Mouse (Mus musculus) urinary bladder, postnatal 4 days (tissue): Measurements from ENCODE around the gene Phldb3.
A peak's percentile ranks its signal among the peaks of the same experiment; 100 is the strongest.

Source experiments
- DNase-seq, 2 experiments: peaks; one replicate each; pipeline ENCODE4 v3.0.0; 2021 to 2022; ENCODE audit warnings: low spot score in 2 of 2

Phldb3 gene

GRCm38 (mm10) chr7:24630116-24630880 lies 19.7 kb downstream of the Phldb3 start:
- DNase-seq = no peak

GRCm38 (mm10) chr7:24636264-24636663 lies 25.7 kb downstream of the Phldb3 start, which contains the start of gene Lypd3:
TSS of gene Lypd3 (plus strand) at chr7:24636550.
- DNase-seq = no peak

GRCm38 (mm10) chr7:24637046-24637445 lies 26.5 kb downstream of the Phldb3 start:
- peak in 1 of 2 experiments; percentile 58 for DNase-seq

- no peak for DNase-seq
Measured at GRCm38 (mm10) chr7:24638026-24638856, 27.7 kb downstream of the Phldb3 start.

- DNase-seq = no peak
Measured at GRCm38 (mm10) chr7:24640450-24640849, 29.9 kb downstream of the Phldb3 start.

GRCm38 (mm10) chr7:24642491-24642890 lies 31.9 kb downstream of the Phldb3 start:
- DNase-seq = no peak

GRCm38 (mm10) chr7:24644492-24644891 lies 33.9 kb downstream of the Phldb3 start:
- DNase-seq = no peak

GRCm38 (mm10) chr7:24644996-24645395 lies 34.4 kb downstream of the Phldb3 start:
- no peak for DNase-seq

- DNase-seq = no peak
Measured at GRCm38 (mm10) chr7:24646486-24646885, 35.9 kb downstream of the Phldb3 start.

- DNase-seq = peak in 1 of 2 experiments; percentile 36
Measured at GRCm38 (mm10) chr7:24653681-24654080, 43.1 kb downstream of the Phldb3 start.

- DNase-seq = no peak
Measured at GRCm38 (mm10) chr7:24659737-24660357, 49.3 kb downstream of the Phldb3 start.

- DNase-seq = no peak
Measured at GRCm38 (mm10) chr7:24661118-24661904, 50.7 kb downstream of the Phldb3 start.

GRCm38 (mm10) chr7:24662575-24662974 lies 52.0 kb downstream of the Phldb3 start:
- peak in 1 of 2 experiments; percentile 73 for DNase-seq

GRCm38 (mm10) chr7:24664301-24664700 lies 53.7 kb downstream of the Phldb3 start:
- no peak for DNase-seq

- no peak for DNase-seq
Measured at GRCm38 (mm10) chr7:24664959-24665358, 54.4 kb downstream of the Phldb3 start.

GRCm38 (mm10) chr7:24671944-24672439 lies 61.4 kb downstream of the Phldb3 start:
- no peak for DNase-seq

- no peak for DNase-seq
Measured at GRCm38 (mm10) chr7:24676575-24676974, 66.0 kb downstream of the Phldb3 start, which contains the start of gene Tex101. TSS of gene Tex101 (minus strand) at chr7:24676675.
